In the genomic region with DNA sequence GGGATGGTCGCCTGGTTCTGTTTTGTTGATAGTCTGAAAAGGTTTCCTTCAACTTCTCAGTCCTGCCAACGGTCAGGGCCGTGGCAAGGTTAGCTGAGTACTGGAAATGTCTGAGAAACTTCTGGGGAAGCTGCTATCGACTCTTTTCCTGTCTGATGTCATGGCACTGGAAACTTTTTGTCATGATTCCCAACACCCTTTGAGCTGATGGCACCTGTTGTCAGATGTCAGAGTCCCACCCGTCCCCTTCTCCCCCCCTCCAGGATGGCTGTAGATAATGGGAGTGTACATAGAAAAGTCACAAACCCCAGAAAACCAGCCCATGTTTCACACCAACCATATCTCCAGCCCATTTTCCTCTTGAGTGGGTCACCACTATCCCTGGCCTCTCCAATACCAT, we compare ENCODE assay signal across 17 mouse cellular contexts.
"Had no signal": no experiment of that assay in that cellular context is flagged by ENCODE, and none has a peak within 500 bp of the region (broad histone marks: within the 10 kb centered on the region; RNA-seq: fewer than 3 reads in every experiment).

No protein-coding gene starts in this region.

- H3K4me2 ChIP-seq: lung, embryonic 14.5 days; midbrain, embryonic 12.5 days; midbrain, embryonic 15.5 days; neural tube, embryonic 13.5 days; neural tube, embryonic 15.5 days had no signal

- DNase-seq: lung, adult 18-20 months; lung, embryonic 14.5 days; lung, postnatal 10 days; lung, postnatal 4 days; retina, postnatal 1 day; right cerebral cortex, adult 18-20 months; right cerebral cortex, postnatal 25 days; right cerebral cortex, postnatal 4 days; spleen, adult 18-20 months; thymus, adult 18-20 months; thymus, postnatal 14 days; thymus, postnatal 36 days had no signal

- H3K27me3 ChIP-seq: midbrain, embryonic 12.5 days; midbrain, embryonic 15.5 days; neural tube, embryonic 13.5 days; neural tube, embryonic 15.5 days had no signal

- H3K9ac ChIP-seq: lung, embryonic 14.5 days; midbrain, embryonic 12.5 days; midbrain, embryonic 15.5 days; neural tube, embryonic 13.5 days; neural tube, embryonic 15.5 days had no signal

- H3K36me3 ChIP-seq: midbrain, embryonic 10.5 days; midbrain, embryonic 12.5 days; midbrain, embryonic 15.5 days; neural tube, embryonic 13.5 days; neural tube, embryonic 15.5 days had no signal

- H3K9me3 ChIP-seq: midbrain, embryonic 10.5 days; midbrain, embryonic 15.5 days; neural tube, embryonic 13.5 days; neural tube, embryonic 15.5 days had no signal

- H3K27ac ChIP-seq: midbrain, embryonic 10.5 days; midbrain, embryonic 12.5 days; midbrain, embryonic 15.5 days; neural tube, embryonic 13.5 days; neural tube, embryonic 15.5 days had no signal

- ATAC-seq: midbrain, embryonic 15.5 days had no signal

- H3K4me3 ChIP-seq: midbrain, embryonic 10.5 days; midbrain, embryonic 12.5 days; midbrain, embryonic 15.5 days; neural tube, embryonic 13.5 days; neural tube, embryonic 15.5 days had no signal

- H3K4me1 ChIP-seq: midbrain, embryonic 10.5 days; midbrain, embryonic 12.5 days had no signal
